Mouse (Mus musculus): ENCODE measurements around the gene Dnaaf2. TPM values are rescaled to one million over a fixed set of nuclear protein-coding genes. Genes with fewer than 3 reads are reported as not detected.

Gene Dnaaf2
- total and polyA plus RNA-seq, 2 experiments from 2014 or later = 6.1 to 9.4 TPM

GRCm38 (mm10) chr12:69184342-69185295, 13.6 kb downstream of the Dnaaf2 start:
- WGBS = 2% methylated on average over 84 of the region's 86 CpGs
- Histone ChIP-seq H3K9ac (replicated peaks; ENCODE audit: low read length, poor library complexity, severe bottlenecking) (peak overlapping the region; percentile 93), H3K36me3 (ENCODE audit: insufficient read depth, low read length) (0 out of 2 replicates have a peak, but pooled peaks cover 2% of the 10 kb centered on the region), H3K4me2 (ENCODE audit: low read depth, low read length, poor library complexity, severe bottlenecking) (peak overlapping the region; percentile 76), H3K4me3 (ENCODE audit: low read depth, low read length) (peak overlapping the region; percentile 90), H3K27ac (ENCODE audit: low read depth, low read length) (peak overlapping the region; percentile 94), H3K9me3 (ENCODE audit: low read length) (no peaks in the 10 kb centered on the region), H3K4me1 (ENCODE audit: insufficient read depth, low read length) (peaks cover 15% of the 10 kb centered on the region), H3K27me3 (ENCODE audit: insufficient read depth, low read length) (no peaks in the 10 kb centered on the region)
- peak; percentile 57 for ATAC-seq (ENCODE audit: low FRiP score)
- peak; percentile 20 for DNase-seq (ENCODE audit: low spot score)
- TF ChIP-seq CTCF (IDR thresholded peaks at IDR 0.05) = no peak

DNA sequence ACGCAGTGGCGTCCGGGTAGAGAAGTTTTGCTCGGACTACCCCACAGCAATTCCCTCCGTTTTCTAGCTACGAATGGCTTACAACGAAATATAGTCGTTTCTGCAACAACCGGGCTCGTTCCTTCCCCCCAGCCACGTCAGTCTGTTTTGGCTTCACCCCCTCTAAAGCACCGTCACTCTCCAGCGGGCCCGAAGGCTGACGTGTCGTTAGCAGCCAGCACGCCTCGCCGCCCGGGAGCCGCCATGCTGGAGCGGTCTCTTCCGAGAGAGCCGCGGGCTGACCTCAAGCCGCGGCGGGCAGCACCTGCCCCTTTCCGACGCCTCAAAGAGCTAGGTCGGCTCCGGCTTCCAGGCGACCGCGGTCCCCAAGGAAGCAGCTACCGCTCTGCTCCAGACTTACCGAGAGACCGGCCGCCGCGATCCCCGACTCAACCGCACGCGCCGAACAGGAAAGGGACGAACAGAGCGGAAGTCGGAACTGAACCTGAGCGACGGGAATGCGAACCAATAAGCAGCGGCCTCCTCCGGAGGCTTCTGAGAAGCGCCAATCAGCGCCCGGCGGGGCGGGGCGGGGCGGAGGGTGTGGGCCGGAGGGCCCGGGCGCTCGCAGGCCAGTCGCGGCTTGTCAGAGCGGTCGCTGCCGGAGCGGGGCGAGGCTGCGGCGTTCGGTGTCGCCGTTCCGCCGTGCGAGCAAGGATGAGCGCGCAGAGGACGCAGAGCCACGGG, 14.5 kb downstream of the Dnaaf2 start, which contains the start of the genes Rpl36al and Mgat2:
TSS of gene Rpl36al (minus strand) at position 501 of the 726 bp plus-strand sequence.
TSS of gene Mgat2 (plus strand) at position 575 of the 726 bp plus-strand sequence.
- peak within 1 kb of the TSS; percentile 90 for H3K4me3 ChIP-seq (ENCODE audit: low read depth, low read length)
- no peaks in the 10 kb centered on the region for H3K9me3 ChIP-seq (ENCODE audit: low read length)
- peak; percentile 99 for ATAC-seq (ENCODE audit: low FRiP score)
- no peak for TF ChIP-seq CTCF (IDR thresholded peaks at IDR 0.05)
- H3K27me3 ChIP-seq (ENCODE audit: insufficient read depth, low read length) = no peaks in the 10 kb centered on the region
- peak within 1 kb of the TSS; percentile 87 for H3K4me2 ChIP-seq (ENCODE audit: low read depth, low read length, poor library complexity, severe bottlenecking)
- under 1% methylated on average over 76 of the region's 84 CpGs for WGBS
- peaks cover 15% of the 10 kb centered on the region for H3K4me1 ChIP-seq (ENCODE audit: insufficient read depth, low read length)
- H3K36me3 ChIP-seq (ENCODE audit: insufficient read depth, low read length) = 0 out of 2 replicates have a peak, but pooled peaks cover 2% of the 10 kb centered on the region
- peak; percentile 99 for DNase-seq (ENCODE audit: low spot score)
- H3K27ac ChIP-seq (ENCODE audit: low read depth, low read length) = peak within 1 kb of the TSS; percentile 94
- peak within 1 kb of the TSS; percentile 93 for H3K9ac ChIP-seq (replicated peaks; ENCODE audit: low read length, poor library complexity, severe bottlenecking)

DNA sequence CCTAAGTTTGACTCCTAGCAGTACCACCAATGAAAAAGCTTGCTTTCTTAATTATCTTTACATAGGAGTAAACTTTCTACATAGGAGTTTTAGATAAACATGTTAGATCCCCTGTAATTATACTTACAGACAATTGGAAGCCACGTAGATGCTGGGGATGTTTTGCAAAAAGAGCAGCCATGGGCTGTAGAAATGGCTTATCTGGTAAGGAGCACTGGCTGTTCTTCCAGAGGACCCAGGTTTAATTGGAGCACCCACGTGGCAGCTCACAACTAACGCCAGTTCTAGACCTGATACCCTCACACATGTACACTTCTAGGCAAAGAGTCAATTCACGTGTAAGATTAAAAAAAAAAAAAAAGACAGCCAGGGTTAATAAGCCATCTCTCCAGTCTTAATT, 16.4 kb downstream of the Dnaaf2 start:
- H3K4me2 ChIP-seq (ENCODE audit: low read depth, low read length, poor library complexity, severe bottlenecking) = no peak overlapping the region
- no peaks in the 10 kb centered on the region for H3K27me3 ChIP-seq (ENCODE audit: insufficient read depth, low read length)
- WGBS = 91% methylated on average over 4 of the region's 4 CpGs
- H3K4me3 ChIP-seq (ENCODE audit: low read depth, low read length) = no peak overlapping the region
- H3K27ac ChIP-seq (ENCODE audit: low read depth, low read length) = no peak overlapping the region
- H3K9me3 ChIP-seq (ENCODE audit: low read length) = no peaks in the 10 kb centered on the region
- DNase-seq (ENCODE audit: low spot score) (no peak), ATAC-seq (ENCODE audit: low FRiP score) (no peak)
- no peak for TF ChIP-seq CTCF (IDR thresholded peaks at IDR 0.05)
- H3K9ac ChIP-seq (replicated peaks; ENCODE audit: low read length, poor library complexity, severe bottlenecking) = no peak overlapping the region
- H3K4me1 ChIP-seq (ENCODE audit: insufficient read depth, low read length) = peaks cover 10% of the 10 kb centered on the region
- H3K36me3 ChIP-seq (ENCODE audit: insufficient read depth, low read length) = 0 out of 2 replicates have a peak, but pooled peaks cover 2% of the 10 kb centered on the region

DNA sequence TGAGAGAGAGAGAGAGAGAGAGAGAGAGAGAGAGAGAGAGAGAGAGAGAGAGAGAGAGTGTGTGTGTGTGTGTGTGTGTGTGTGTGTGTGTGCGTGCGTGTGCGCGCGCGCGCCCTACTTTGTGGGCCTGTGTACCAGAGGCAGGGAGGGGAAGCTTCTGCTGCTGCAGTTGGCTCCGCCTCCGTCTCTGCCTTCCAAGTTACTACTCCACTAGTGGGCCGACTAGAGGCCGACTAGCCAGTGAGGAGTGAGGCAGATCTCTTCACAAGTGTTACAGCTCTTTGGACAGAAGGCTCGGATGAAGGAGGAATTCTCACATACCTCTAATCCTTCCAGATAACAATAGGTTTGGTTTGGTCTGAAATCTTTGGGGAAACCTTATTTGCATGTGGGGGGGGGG, 18.9 kb downstream of the Dnaaf2 start:
- Histone ChIP-seq H3K27ac (ENCODE audit: low read depth, low read length) (no peak overlapping the region), H3K4me2 (ENCODE audit: low read depth, low read length, poor library complexity, severe bottlenecking) (no peak overlapping the region), H3K36me3 (ENCODE audit: insufficient read depth, low read length) (0 out of 2 replicates have a peak, but pooled peaks cover 2% of the 10 kb centered on the region), H3K9me3 (ENCODE audit: low read length) (no peaks in the 10 kb centered on the region), H3K4me1 (ENCODE audit: insufficient read depth, low read length) (no peaks in the 10 kb centered on the region), H3K4me3 (ENCODE audit: low read depth, low read length) (no peak overlapping the region), H3K27me3 (ENCODE audit: insufficient read depth, low read length) (no peaks in the 10 kb centered on the region), H3K9ac (replicated peaks; ENCODE audit: low read length, poor library complexity, severe bottlenecking) (no peak overlapping the region)
- no peak for TF ChIP-seq CTCF (IDR thresholded peaks at IDR 0.05)
- 67% methylated on average over 12 of the region's 12 CpGs for WGBS
- ATAC-seq (ENCODE audit: low FRiP score) = no peak
- DNase-seq (ENCODE audit: low spot score) = no peak

DNA sequence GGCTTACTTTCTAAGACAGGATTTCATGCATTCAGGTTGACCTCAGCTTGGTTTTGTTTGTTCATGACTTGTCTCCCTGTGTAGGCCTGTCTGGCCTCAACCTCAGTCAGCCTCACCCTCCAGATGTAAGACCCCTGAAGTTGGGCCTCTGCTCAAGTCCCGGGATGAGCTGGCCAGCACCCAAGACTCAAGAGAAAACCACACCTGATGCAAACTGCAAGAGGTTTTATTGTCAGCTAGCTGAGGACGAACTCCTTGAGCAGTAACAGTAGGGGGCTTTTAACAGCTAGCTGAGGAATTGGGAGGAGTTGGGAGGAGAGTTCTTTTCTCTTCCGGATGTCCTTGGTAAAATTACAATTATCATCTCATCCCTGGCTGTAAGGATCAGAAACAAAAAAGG, 20.7 kb downstream of the Dnaaf2 start:
- Histone ChIP-seq H3K36me3 (ENCODE audit: insufficient read depth, low read length) (0 out of 2 replicates have a peak, but pooled peaks cover 2% of the 10 kb centered on the region), H3K27ac (ENCODE audit: low read depth, low read length) (no peak overlapping the region), H3K27me3 (ENCODE audit: insufficient read depth, low read length) (no peaks in the 10 kb centered on the region), H3K4me3 (ENCODE audit: low read depth, low read length) (no peak overlapping the region), H3K9ac (replicated peaks; ENCODE audit: low read length, poor library complexity, severe bottlenecking) (no peak overlapping the region), H3K4me2 (ENCODE audit: low read depth, low read length, poor library complexity, severe bottlenecking) (no peak overlapping the region), H3K4me1 (ENCODE audit: insufficient read depth, low read length) (no peaks in the 10 kb centered on the region), H3K9me3 (ENCODE audit: low read length) (no peaks in the 10 kb centered on the region)
- no peak for TF ChIP-seq CTCF (IDR thresholded peaks at IDR 0.05)
- ATAC-seq (ENCODE audit: low FRiP score) (no peak), DNase-seq (ENCODE audit: low spot score) (no peak)
- WGBS = 84% methylated on average over 3 of the region's 3 CpGs

Measured in midbrain, postnatal 0 days (tissue).